Mouse (Mus musculus): Measurements from ENCODE around the gene Plppr1.

Gene Plppr1

DNA sequence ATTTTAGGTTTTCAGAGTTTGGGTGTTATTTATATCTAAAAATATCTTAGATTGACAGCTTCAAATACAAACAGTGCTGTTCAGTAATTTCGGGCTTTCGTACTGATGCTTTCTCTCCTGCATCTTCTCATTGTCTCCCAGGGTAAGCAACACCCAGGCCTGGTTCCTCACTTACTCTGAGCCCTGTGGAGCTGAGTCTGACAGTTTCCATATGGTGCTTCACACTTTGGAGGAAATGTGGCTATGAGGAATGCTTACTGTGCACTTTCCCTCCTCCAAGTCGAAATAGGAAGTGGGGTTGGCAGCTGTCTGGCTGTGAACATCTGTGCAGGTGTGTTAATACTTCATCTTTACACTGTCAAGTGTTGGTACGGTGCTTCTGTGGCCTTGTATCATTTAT, 85.7 kb downstream of the Plppr1 start:
- no peak for DNase-seq

- no peak for DNase-seq
Observed at GRCm38 (mm10) chr4:49148775-49149174, 89.7 kb downstream of the Plppr1 start.

DNA sequence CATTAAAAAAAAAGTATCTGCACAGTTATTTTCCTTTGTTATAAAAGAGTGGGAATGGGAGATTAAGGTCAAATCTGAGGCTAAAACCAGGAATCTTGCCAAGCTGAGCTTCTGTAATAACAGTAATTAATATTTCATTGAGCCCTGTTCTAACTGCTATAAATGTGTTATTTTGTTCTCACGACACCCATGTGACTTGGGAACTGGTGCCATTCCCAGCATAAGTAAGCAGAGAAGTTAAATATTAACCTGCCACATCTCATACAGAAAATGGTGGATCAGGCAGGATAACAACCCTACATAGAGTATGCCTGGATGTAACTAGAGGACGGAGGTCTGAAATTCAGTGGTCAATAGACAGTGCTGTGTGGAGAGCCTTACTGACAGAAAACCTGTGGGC, 90.2 kb downstream of the Plppr1 start:
- DNase-seq, result no peak

DNA sequence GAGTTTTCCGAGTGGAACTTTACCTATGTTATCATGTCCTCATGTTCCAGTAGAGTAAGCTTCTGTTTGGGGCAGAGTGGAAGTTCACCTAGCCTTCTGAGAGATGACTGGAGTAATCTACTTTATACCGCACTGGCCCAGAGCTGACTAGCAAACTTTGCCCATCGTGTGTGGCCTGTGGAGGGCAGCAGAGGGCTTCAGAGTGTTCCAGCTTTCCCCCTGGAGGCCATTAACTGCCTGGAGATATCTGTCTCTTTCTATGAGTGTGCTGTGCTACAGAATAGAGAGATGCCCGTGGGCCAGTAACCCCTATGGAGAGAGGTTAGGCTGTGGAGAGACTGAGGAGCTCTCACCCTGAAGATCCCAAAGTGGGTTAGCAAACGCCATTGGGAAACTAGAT, 94.8 kb downstream of the Plppr1 start:
- peak; percentile 72 to 76 for DNase-seq

DNA sequence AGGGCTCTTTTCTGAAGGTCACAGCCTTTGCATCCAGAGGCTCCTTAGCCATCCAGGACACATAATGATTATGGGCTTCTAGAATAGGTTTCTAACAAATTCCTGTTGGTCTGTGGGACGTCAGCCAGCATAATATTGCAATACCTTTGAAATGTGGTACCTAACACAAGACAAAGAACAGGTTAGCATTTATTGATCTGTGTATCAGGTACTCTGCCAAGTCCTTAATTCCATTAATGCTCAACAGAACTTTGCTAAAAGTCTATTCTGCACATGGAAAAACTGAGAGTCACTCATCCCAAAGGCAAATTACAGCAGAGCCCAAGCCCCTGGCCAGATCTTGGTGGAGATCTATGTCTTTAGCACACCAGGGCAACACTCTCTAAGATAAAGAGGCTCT, 97.7 kb downstream of the Plppr1 start:
- no peak for DNase-seq

GRCm38 (mm10) chr4:49163285-49163684, 104.2 kb downstream of the Plppr1 start:
- DNase-seq, result no peak

DNA sequence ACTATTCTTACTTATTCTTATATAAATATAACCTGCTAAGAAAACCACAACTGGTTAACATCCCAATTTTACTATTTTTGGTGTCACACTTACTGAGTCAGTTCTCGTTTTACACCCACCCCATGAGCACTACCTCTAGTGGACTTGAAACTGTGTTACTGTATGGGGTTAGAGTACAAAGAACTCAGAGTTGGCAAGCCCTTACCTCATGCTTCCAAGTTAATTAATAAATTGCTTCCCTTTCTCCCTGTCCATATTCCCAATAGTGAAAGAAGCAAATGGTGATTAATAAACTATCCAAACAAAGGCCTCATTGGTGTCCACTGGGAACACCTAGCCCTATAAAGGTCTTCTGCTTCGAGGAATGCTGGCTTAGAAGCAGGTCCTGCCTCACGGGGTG, 107.3 kb downstream of the Plppr1 start:
- no peak for DNase-seq

DNA sequence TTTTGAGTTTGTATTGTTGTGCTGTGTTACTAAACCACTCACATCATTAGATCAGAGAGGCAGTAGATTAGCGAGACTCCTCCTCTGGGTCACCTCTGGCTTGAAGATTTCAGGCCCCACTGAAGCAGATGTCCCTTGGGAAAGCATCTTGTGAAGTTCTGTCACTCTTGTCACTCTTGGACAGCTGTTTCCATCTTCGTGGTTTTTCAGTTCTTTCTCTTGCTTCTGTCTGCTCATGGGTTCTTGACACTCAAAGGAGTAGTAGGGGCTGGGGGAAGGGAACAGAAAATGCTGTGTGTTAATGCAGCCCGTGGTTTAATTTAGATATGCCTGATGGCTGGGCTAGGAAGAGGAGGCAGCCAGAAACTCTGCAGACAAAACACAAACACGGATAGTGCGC, 108.0 kb downstream of the Plppr1 start:
- DNase-seq, result no peak

DNA sequence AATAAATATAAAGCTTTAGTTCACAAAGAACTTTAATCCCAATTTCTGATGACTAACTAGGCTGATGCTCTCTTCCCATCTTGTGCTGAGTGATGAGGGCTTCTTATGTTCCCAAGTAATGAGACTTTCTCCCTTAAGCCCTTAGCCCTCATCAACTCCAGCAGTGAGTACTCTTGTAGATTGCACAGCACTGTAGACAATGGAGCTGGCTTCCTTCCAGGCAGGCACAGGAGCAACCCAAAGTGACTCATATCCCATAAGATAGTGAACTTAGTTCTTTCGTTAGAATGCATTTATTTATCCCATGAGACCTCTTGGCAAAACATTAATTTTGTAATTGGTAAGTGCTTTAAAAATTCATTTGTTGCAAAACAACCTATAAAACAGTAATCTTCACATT, 110.4 kb downstream of the Plppr1 start:
- no peak for DNase-seq

DNA sequence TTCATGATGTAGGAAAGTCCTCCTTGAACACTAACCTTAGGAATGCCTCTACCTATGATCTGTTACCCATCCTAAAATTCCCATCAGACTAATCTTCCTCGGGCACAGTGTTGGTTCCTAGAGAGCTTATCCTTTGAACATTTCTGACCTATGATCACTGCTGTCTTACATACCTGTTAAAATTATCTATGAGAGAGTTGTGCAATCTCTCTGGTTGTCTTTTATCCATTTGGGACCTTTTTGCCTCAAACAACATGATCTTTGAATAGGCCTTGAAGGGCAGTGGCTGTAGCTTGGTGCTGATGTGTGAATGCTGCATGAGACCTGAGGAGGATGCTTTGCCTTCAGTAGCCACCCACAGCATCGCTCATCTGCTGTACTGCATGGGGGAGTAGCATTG, 119.0 kb downstream of the Plppr1 start:
- DNase-seq, result no peak

- DNase-seq, result peak in 1 of 2 experiments; percentile 22
Observed at GRCm38 (mm10) chr4:49178891-49179290, 119.8 kb downstream of the Plppr1 start.

- DNase-seq, result no peak
Observed at GRCm38 (mm10) chr4:49179471-49180181, 120.6 kb downstream of the Plppr1 start.

GRCm38 (mm10) chr4:49189991-49190526, 131.0 kb downstream of the Plppr1 start:
- peak; percentile 45 to 46 for DNase-seq

DNA sequence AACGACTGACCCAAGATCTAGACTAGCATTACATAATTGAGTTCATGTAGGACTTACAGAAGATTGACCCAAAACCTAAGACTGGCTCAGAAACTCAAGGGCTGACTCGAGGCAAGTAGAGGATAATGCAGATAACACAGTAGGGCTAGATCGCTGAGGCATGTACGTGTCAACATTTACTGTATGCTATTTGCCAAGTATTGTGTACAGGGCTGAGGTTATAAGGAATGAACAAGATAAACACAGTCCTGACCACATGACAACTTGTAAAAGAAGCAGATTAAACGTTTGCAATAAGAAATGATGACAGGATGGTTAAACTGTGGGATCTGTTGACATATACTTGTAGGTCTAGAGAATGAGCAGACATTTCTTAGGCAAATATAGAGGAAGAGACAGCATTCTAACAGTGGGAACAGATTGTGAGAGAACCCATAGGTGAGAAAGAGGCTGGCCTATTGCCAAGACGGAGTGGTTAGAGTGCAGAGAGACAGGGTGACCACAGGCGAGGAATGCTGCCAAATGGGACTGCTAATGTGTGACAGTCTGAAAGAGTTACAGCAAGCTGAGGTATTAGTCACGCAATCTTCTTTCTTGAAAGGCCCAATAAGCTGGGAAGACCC, 138.2 kb downstream of the Plppr1 start:
- peak; percentile 98 for DNase-seq

DNA sequence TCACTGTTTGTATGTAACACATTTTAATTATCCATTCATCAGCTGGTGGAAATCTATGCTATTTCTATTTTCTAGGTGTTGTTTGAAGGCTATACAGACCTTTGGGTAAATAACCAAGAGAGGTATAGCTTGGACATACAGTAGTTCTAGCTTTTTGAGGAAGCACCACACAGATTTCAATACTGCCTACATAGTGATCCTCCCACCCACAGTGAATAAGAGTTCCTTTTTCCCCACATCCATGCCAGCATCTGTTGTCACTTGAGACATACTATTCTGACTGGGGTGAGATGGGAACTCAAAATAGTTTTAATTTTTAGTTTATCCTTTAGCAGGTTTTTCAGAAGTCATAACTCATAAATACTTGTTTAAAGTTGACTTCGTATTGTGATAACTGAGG, 151.4 kb downstream of the Plppr1 start:
- DNase-seq, result no peak

DNA sequence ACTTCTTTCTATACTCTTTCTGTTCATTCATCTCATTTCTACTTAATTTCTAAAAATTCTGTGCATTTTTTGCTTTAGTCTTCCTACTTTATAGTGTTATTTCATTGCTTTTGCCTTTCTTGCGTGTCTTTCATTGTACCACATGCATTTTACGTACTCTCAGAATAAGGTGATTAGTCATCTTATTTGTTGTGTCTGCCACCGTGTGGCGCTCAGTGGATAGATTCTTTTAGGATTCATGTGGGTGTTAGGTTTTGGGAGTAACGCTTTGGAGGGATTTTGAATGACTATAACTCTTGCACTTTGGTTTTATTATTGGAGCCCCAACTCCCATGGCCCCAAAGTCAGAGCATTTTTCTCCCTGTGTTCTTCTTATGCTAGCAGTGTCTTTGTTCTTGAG, 152.5 kb downstream of the Plppr1 start:
- DNase-seq, result peak in 1 of 2 experiments; percentile 30

DNA sequence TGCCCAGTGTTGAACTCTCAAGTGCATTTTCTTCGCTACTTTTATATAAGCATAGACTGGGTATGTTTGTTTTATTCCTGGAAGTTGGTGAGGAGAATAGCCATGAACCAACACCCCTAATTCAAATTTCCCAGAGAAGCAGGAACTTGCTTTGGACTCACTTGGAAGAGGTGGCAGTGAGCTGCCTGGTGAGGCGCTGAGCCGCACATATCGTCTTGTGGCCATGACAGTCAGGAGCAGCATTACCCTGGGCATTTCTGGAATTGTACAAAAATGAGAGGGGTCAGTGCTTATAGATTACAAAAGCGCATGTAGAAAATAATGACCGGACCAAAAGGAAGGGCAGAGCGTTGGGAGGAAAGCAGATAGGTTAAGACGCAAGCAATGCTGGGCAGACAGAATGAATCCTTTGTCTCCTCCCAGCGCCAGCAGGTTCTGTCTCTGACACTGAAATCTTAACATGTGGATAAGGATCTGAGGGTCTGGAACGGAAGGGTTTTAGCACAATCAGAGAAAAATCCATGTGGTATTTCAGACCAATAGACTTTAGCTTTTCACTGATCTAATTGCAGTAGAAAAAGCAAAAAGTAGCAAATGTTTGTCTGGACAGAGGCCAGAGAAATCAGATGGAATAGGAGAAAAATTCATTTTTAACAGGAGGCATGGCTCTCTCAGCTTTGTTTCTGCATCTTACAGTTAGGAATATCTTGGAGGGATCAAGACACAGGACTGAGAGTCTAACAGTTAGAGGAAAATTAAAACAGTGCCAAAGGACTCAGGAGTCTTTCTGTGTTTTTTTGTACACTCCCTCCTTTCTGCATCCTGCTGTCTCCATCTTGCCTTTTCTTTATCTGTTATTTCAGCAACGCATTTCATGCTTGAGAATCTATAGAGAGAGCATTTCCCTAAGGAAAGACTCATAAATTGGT, 153.8 kb downstream of the Plppr1 start:
- no peak for DNase-seq

- no peak for DNase-seq
Observed at GRCm38 (mm10) chr4:49214341-49214740, 155.3 kb downstream of the Plppr1 start.

DNA sequence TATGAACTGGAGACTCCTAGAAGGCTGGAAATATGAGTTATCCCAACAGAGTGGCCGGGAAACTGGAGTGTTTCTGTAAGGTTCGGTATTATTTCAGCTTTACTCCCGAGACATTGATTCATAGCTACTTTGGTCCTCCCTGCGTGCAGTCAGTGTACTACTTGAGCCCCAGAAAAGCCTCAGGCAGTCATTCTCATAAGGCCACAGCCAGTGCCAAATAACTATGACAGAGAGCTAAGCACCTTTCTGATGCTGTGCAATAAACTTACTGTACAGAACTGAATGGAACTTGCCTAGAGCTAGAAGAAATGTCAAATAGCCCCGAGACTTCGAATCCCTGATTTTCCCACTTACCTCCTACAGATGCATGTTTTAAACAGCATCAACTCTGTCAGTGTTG, 164.4 kb downstream of the Plppr1 start:
- DNase-seq, result no peak

DNA sequence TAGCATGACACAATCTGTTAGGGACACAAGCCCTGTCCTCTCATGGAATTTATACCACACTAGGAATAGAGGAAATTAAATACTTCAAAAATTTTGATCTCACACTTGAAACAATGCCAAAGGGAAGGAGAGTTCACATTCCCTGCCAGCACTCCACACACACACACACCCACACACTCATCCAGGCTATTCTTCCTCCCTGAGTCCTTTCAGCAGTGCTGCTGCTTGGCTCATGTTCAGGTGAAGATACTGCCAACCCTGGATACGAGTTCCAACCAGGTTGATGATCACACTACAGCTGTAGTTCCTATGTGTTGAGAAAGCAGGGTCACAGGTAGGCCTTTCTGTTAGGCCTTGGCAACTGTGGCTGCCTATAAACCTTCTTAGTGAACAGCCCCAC, 165.9 kb downstream of the Plppr1 start:
- DNase-seq, result peak; percentile 20 to 23

DNA sequence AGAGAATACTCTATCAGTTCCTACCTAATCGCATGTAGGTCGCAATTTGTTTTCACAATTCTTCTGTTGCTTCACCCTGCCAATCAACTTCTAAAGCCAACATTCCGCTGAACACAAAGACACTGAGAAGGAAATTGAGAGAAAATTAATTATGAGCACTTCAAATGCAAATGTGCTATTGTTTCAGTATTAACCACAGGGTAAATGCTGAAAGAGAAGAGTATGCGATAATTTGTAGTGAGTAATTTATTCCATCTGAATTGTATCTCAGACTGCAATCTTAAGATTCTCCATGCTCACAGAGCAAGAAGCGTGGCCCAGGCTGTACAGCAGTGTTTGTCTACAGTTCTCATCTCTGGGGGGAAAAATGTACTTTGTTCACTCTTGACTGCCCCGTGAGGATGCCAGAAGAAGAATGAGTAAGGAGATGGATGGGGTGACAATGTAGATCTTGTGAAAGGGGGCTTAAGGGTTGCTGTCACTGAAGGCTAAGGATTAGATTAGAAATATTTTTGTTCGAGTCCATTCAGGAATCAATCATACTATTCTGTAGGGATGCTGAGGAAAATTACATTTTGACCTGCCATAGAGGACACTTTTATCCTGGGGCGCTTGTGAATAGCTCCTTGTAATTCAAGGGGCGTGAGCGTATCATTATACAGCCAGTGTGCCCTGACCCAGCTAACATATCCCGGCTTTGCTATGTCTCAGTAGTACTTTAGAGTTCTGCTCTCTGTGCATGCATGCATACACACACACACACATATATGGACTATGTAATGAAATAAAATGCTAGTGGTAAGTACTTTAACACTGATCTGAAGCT, 173.3 kb downstream of the Plppr1 start:
- no peak for DNase-seq

- DNase-seq, result no peak
Observed at GRCm38 (mm10) chr4:49233032-49233406, 173.9 kb downstream of the Plppr1 start.

DNA sequence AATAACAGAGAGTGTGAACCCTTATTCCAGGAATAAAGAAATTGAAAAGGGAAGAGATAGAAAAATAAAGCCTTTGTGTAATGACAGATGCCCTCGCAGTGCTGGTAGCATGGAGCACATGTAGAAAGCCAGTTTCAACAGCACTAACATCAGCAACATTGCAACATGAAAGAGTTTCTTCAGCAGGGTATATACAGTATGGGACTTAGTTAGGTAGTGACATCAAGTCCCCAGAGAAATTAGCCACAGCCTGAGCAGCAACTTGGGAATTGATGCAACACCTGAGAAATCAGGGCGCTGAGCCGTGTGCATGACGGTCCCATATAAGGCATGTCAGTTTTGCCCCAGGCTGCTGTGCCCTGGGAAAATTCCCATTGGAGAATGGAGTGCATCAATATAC, 179.0 kb downstream of the Plppr1 start:
- DNase-seq, result no peak
